Mouse (Mus musculus): ENCODE results near the gene Rgs19. TPM values are rescaled to one million over a fixed set of nuclear protein-coding genes. Genes with fewer than 3 reads are reported as not detected.

Gene Rgs19
- polyA plus RNA-seq, 1 experiment from 2014 or later = 73.0 TPM

GRCm38 (mm10) chr2:181677755-181678098 lies 16.1 kb downstream of the Rgs19 start:
- H3K9ac ChIP-seq = no peak overlapping the region
- WGBS = 60% methylated on average over 3 of the region's 3 CpGs
- H3K27ac ChIP-seq = no peak overlapping the region
- DNase-seq (ENCODE audit: low spot score) = no peak
- no peaks in the 10 kb centered on the region for H3K9me3 ChIP-seq (ENCODE audit: control insufficient read depth, low read length)
- H3K4me3 ChIP-seq (replicated peaks; ENCODE audit: low read length) = no peak overlapping the region
- H3K36me3 ChIP-seq (replicated peaks; ENCODE audit: control insufficient read depth, insufficient read depth) = no peaks in the 10 kb centered on the region
- no peak for ATAC-seq (ENCODE audit: low FRiP score)
- H3K4me1 ChIP-seq (replicated peaks; ENCODE audit: control insufficient read depth, insufficient read depth, low read length) = peaks cover 27% of the 10 kb centered on the region
- H3K4me2 ChIP-seq (replicated peaks) = no peak overlapping the region
- H3K27me3 ChIP-seq (ENCODE audit: control insufficient read depth, insufficient read depth, low read length) = peaks cover 5% of the 10 kb centered on the region

DNA sequence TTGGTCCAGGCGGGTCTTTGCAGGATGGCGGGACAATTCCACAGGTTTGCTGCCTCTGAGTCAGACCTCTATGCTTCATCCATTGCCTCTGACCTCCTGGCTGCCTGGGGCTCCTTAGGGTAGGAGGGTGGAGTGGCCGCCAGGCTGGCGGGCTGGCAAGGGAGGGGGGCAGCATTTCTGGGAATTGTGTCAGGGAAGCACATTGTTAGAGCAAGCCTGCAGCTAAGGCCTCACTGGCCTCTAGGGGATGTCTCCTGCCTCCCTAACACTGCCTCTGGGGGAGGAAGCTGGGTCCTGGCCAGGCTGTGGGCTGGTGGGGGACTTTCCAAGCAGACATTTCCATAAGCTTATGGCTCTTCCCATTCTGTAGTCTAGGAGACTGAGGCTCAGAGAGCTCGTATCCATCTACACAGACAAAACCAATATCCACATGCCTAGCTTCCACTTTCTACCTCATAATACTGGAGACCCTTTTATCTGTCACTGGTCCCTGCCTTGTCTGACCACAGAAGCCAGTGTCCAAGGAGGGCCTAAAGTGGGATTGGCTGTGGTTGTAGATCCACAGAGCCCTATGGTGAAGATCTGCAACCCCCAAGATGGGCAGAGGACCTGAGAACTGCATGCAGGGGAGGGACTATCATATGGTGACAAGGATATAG lies 16.6 kb downstream of the Rgs19 start:
- no peak overlapping the region for H3K4me2 ChIP-seq (replicated peaks)
- no peak for ATAC-seq (ENCODE audit: low FRiP score)
- H3K4me1 ChIP-seq (replicated peaks; ENCODE audit: control insufficient read depth, insufficient read depth, low read length) = peaks cover 27% of the 10 kb centered on the region
- peaks cover 10% of the 10 kb centered on the region for H3K27me3 ChIP-seq (ENCODE audit: control insufficient read depth, insufficient read depth, low read length)
- no peaks in the 10 kb centered on the region for H3K9me3 ChIP-seq (ENCODE audit: control insufficient read depth, low read length)
- H3K4me3 ChIP-seq (replicated peaks; ENCODE audit: low read length) = no peak overlapping the region
- no peak for DNase-seq (ENCODE audit: low spot score)
- WGBS = 56% methylated on average over 5 of the region's 5 CpGs
- no peak overlapping the region for H3K27ac ChIP-seq
- no peaks in the 10 kb centered on the region for H3K36me3 ChIP-seq (replicated peaks; ENCODE audit: control insufficient read depth, insufficient read depth)
- no peak overlapping the region for H3K9ac ChIP-seq

- no peaks in the 10 kb centered on the region for H3K36me3 ChIP-seq (replicated peaks; ENCODE audit: control insufficient read depth, insufficient read depth)
- H3K9ac ChIP-seq = peak overlapping the region; percentile 24; the same call in 1 of the 2 replicates
- DNase-seq (ENCODE audit: low spot score) = peak; percentile 39
- no peak overlapping the region for H3K4me2 ChIP-seq (replicated peaks)
- no peaks in the 10 kb centered on the region for H3K9me3 ChIP-seq (ENCODE audit: control insufficient read depth, low read length)
- H3K4me3 ChIP-seq (replicated peaks; ENCODE audit: low read length) = no peak overlapping the region
- ATAC-seq (ENCODE audit: low FRiP score) = no peak
- peaks cover 22% of the 10 kb centered on the region for H3K4me1 ChIP-seq (replicated peaks; ENCODE audit: control insufficient read depth, insufficient read depth, low read length)
- H3K27ac ChIP-seq = peak overlapping the region; percentile 59
- WGBS = 29% methylated on average over 2 of the region's 2 CpGs
- peaks cover 18% of the 10 kb centered on the region for H3K27me3 ChIP-seq (ENCODE audit: control insufficient read depth, insufficient read depth, low read length)
Measured at GRCm38 (mm10) chr2:181676424-181676823, 17.4 kb downstream of the Rgs19 start.

DNA sequence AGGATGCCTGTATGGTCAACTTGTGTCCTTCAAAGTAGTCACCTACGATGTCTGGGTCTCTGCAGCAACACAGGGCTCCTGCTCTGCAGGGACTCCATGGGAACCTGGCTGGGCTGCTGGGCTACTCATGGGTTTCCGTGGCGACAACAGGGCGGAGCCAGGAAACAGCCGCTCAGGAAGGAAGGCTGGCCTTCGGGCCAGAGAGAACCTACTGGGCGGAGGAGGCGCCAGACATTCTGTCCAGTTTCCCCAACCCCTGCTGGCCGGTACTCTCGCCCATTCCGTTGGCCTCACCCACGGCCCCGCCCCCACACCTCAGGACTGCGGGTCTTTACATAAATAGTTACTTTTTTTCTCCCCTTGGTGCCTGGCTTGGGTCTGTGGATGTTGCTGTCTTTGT lies 18.3 kb downstream of the Rgs19 start:
- Histone ChIP-seq H3K9ac (peak overlapping the region; percentile 5; the same call in 1 of the 2 replicates), H3K4me2 (replicated peaks) (peak overlapping the region; percentile 44), H3K36me3 (replicated peaks; ENCODE audit: control insufficient read depth, insufficient read depth) (no peaks in the 10 kb centered on the region), H3K4me1 (replicated peaks; ENCODE audit: control insufficient read depth, insufficient read depth, low read length) (peaks cover 23% of the 10 kb centered on the region), H3K4me3 (replicated peaks; ENCODE audit: low read length) (no peak overlapping the region), H3K27ac (peak overlapping the region; percentile 59), H3K27me3 (ENCODE audit: control insufficient read depth, insufficient read depth, low read length) (peaks cover 27% of the 10 kb centered on the region), H3K9me3 (ENCODE audit: control insufficient read depth, low read length) (no peaks in the 10 kb centered on the region)
- ATAC-seq (ENCODE audit: low FRiP score) (no peak), DNase-seq (ENCODE audit: low spot score) (peak; percentile 46)
- WGBS = 3% methylated on average over 14 of the region's 14 CpGs

- peaks cover 28% of the 10 kb centered on the region for H3K4me1 ChIP-seq (replicated peaks; ENCODE audit: control insufficient read depth, insufficient read depth, low read length)
- no peak overlapping the region for H3K4me2 ChIP-seq (replicated peaks)
- H3K4me3 ChIP-seq (replicated peaks; ENCODE audit: low read length) = no peak overlapping the region
- H3K27me3 ChIP-seq (ENCODE audit: control insufficient read depth, insufficient read depth, low read length) = peaks cover 33% of the 10 kb centered on the region
- DNase-seq (ENCODE audit: low spot score) (no peak), ATAC-seq (ENCODE audit: low FRiP score) (no peak)
- 76% methylated on average over 4 of the region's 4 CpGs for WGBS
- H3K9me3 ChIP-seq (ENCODE audit: control insufficient read depth, low read length) = no peaks in the 10 kb centered on the region
- H3K36me3 ChIP-seq (replicated peaks; ENCODE audit: control insufficient read depth, insufficient read depth) = no peaks in the 10 kb centered on the region
- H3K27ac ChIP-seq = peak overlapping the region; percentile 22; the same call in 1 of the 2 replicates
- H3K9ac ChIP-seq = no peak overlapping the region
Measured at GRCm38 (mm10) chr2:181674934-181675333, 18.8 kb downstream of the Rgs19 start.

DNA sequence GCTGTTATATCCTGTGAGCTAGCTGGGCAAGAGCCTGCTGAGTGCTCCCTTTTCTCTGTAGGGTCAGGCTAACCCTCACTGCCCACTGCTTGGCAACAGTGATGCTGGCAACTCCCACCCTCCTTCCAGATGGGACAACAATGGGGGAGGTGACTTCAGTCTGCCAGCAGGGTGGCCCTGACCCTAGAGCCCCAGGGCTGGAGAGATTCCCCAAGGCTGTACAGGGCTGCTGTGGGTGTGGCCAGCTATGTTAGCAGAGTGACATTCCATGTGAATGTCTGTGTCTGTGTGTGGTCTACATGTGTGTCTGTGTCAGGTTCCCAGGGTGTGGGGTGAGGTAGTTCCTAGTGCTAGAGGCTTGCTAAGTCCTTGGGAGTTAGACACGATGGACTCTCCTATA lies 20.3 kb downstream of the Rgs19 start:
- no peak overlapping the region for H3K4me3 ChIP-seq (replicated peaks; ENCODE audit: low read length)
- H3K27me3 ChIP-seq (ENCODE audit: control insufficient read depth, insufficient read depth, low read length) = peaks cover 47% of the 10 kb centered on the region
- no peak overlapping the region for H3K4me2 ChIP-seq (replicated peaks)
- H3K27ac ChIP-seq = no peak overlapping the region
- no peak overlapping the region for H3K9ac ChIP-seq
- 42% methylated on average over 1 of the region's 1 CpGs for WGBS
- H3K4me1 ChIP-seq (replicated peaks; ENCODE audit: control insufficient read depth, insufficient read depth, low read length) = peaks cover 28% of the 10 kb centered on the region
- no peak for DNase-seq (ENCODE audit: low spot score)
- ATAC-seq (ENCODE audit: low FRiP score) = no peak
- H3K36me3 ChIP-seq (replicated peaks; ENCODE audit: control insufficient read depth, insufficient read depth) = no peaks in the 10 kb centered on the region
- no peaks in the 10 kb centered on the region for H3K9me3 ChIP-seq (ENCODE audit: control insufficient read depth, low read length)

- ATAC-seq (ENCODE audit: low FRiP score) = no peak
- WGBS = 26% methylated on average over 7 of the region's 7 CpGs
- H3K36me3 ChIP-seq (replicated peaks; ENCODE audit: control insufficient read depth, insufficient read depth) = no peaks in the 10 kb centered on the region
- H3K27ac ChIP-seq = no peak overlapping the region
- peak overlapping the region; percentile 63 for H3K4me2 ChIP-seq (replicated peaks)
- H3K27me3 ChIP-seq (ENCODE audit: control insufficient read depth, insufficient read depth, low read length) = peaks cover 54% of the 10 kb centered on the region
- H3K4me3 ChIP-seq (replicated peaks; ENCODE audit: low read length) = peak overlapping the region; percentile 38; the same call in 1 of the 2 replicates
- no peak for DNase-seq (ENCODE audit: low spot score)
- H3K9me3 ChIP-seq (ENCODE audit: control insufficient read depth, low read length) = no peaks in the 10 kb centered on the region
- peaks cover 28% of the 10 kb centered on the region for H3K4me1 ChIP-seq (replicated peaks; ENCODE audit: control insufficient read depth, insufficient read depth, low read length)
- H3K9ac ChIP-seq = no peak overlapping the region
Measured at GRCm38 (mm10) chr2:181671984-181672383, 21.8 kb downstream of the Rgs19 start.

DNA sequence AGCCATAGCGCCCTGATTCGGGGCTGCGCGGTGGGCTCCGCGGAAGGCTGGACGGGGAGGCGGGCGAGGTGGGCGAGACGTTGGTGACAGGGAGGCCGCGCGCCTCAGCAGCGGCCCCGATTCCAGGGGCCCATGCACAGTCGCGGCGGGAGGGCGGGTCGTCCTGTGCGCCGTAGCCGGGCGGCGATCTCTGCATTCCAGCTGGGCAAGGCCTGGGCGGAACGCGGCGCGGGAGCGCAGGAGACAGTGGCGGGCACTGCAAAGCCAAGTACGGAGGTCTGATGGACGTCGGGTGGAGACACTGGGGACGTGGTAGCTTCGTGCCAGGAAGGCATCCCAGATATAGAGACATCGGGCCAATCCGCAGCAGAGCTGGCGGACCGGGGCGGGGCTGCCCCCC lies 22.5 kb downstream of the Rgs19 start, which contains the start of gene Sox18:
Sox18 (minus strand) TSS at position 315 of the 400 bp plus-strand sequence.
- H3K36me3 ChIP-seq (replicated peaks; ENCODE audit: control insufficient read depth, insufficient read depth) = no peaks in the 10 kb centered on the region
- H3K4me3 ChIP-seq (replicated peaks; ENCODE audit: low read length) = peak within 1 kb of the TSS; percentile 38
- peaks cover 27% of the 10 kb centered on the region for H3K4me1 ChIP-seq (replicated peaks; ENCODE audit: control insufficient read depth, insufficient read depth, low read length)
- peaks cover 54% of the 10 kb centered on the region for H3K27me3 ChIP-seq (ENCODE audit: control insufficient read depth, insufficient read depth, low read length)
- H3K4me2 ChIP-seq (replicated peaks) = peak within 1 kb of the TSS; percentile 63
- under 1% methylated on average over 41 of the region's 43 CpGs for WGBS
- H3K9me3 ChIP-seq (ENCODE audit: control insufficient read depth, low read length) = no peaks in the 10 kb centered on the region
- ATAC-seq (ENCODE audit: low FRiP score) (0 out of 2 replicates have a peak, but pooled peaks have one; percentile 26), DNase-seq (ENCODE audit: low spot score) (no peak)
- peak within 1 kb of the TSS; percentile 56 for H3K9ac ChIP-seq
- H3K27ac ChIP-seq = peak within 1 kb of the TSS; percentile 47

DNA sequence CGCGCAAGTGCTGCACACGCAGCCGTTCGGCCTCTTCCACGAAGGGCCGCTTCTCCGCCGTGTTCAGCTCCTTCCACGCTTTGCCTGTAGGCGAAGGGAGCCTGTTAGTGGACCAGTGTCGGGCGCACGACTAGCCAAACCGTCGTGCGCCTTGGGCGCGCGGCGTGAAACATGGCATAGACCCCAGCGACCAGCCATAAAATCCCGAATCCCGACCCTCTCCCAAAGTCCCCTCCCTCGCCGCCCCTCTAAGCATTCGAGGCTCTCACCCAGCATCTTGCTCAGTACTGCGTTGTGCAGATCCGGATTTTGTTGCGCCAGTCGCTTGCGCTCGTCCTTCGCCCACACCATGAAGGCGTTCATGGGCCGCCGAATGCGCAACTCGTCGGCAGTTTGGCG lies 22.9 kb downstream of the Rgs19 start:
- no peaks in the 10 kb centered on the region for H3K9me3 ChIP-seq (ENCODE audit: control insufficient read depth, low read length)
- H3K27ac ChIP-seq = peak overlapping the region; percentile 47
- peaks cover 54% of the 10 kb centered on the region for H3K27me3 ChIP-seq (ENCODE audit: control insufficient read depth, insufficient read depth, low read length)
- peak overlapping the region; percentile 56 for H3K9ac ChIP-seq
- H3K4me1 ChIP-seq (replicated peaks; ENCODE audit: control insufficient read depth, insufficient read depth, low read length) = peaks cover 22% of the 10 kb centered on the region
- H3K36me3 ChIP-seq (replicated peaks; ENCODE audit: control insufficient read depth, insufficient read depth) = no peaks in the 10 kb centered on the region
- no peak for DNase-seq (ENCODE audit: low spot score)
- ATAC-seq (ENCODE audit: low FRiP score) = no peak
- H3K4me2 ChIP-seq (replicated peaks) = peak overlapping the region; percentile 63
- 2% methylated on average over 41 of the region's 41 CpGs for WGBS
- H3K4me3 ChIP-seq (replicated peaks; ENCODE audit: low read length) = peak overlapping the region; percentile 38
